ENCODE assay signal across 8 mouse cellular contexts in genomic region chr8:74994540-74994939, GRCm38 (mm10). TPM values are rescaled to one million over a fixed set of nuclear protein-coding genes. Genes with fewer than 3 reads are reported as not detected.
DNase-seq lines count a peak whose midpoint lies in the region; ATAC-seq and TF ChIP-seq lines count a peak whose summit lies in the region.

No protein-coding gene starts in this region.

- H3K4me2 ChIP-seq in lung, postnatal 0 days (replicated peaks; ENCODE audit: low read depth, low read length), result peak overlapping the region; percentile 80
- peak overlapping the region; percentile 63 for H3K4me2 ChIP-seq in hindbrain, embryonic 12.5 days (replicated peaks)
- peak overlapping the region; percentile 71 for H3K4me2 ChIP-seq in liver, embryonic 16.5 days (ENCODE audit: low read depth, low read length)
- H3K4me2 ChIP-seq in stomach, embryonic 16.5 days (ENCODE audit: low read depth, low read length), result peak overlapping the region; percentile 47

- under 1% methylated on average over 7 of the region's 7 CpGs for WGBS in lung, postnatal 0 days
- WGBS in lung, adult 2 months, result 5% methylated on average over 7 of the region's 7 CpGs
- WGBS in hindbrain, embryonic 12.5 days, result 8% methylated on average over 7 of the region's 7 CpGs
- WGBS in liver, embryonic 16.5 days (ENCODE audit: insufficient replicate concordance), result 3% methylated on average over 7 of the region's 7 CpGs
- 1% methylated on average over 7 of the region's 7 CpGs for WGBS in stomach, embryonic 16.5 days

- no peak for TF ChIP-seq CTCF in lung, postnatal 0 days (IDR thresholded peaks at IDR 0.05)
- TF ChIP-seq CTCF in lung, adult 2 months (IDR thresholded peaks at IDR 0.05; ENCODE audit: insufficient read depth, low read length), result no peak
- no peak for TF ChIP-seq CTCF in cortical plate, adult 2 months (IDR thresholded peaks at IDR 0.05; ENCODE audit: extremely low read depth, insufficient read depth, low read length)

- TF ChIP-seq POLR2A in lung, adult 2 months (IDR thresholded peaks at IDR 0.05; ENCODE audit: borderline replicate concordance, extremely low read depth, low read depth, low read length), result no peak
- no peak for TF ChIP-seq POLR2A in cortical plate, adult 2 months (IDR thresholded peaks at IDR 0.05; ENCODE audit: extremely low read depth, insufficient read depth, low read length)

- H3K4me3 ChIP-seq in lung, postnatal 0 days (ENCODE audit: low read depth, low read length), result peak overlapping the region; percentile 89
- H3K4me3 ChIP-seq in lung, adult 2 months (replicated peaks; ENCODE audit: extremely low read depth, low read depth, low read length), result no peak overlapping the region
- H3K4me3 ChIP-seq in cortical plate, adult 2 months (ENCODE audit: insufficient read depth, low read length), result peak overlapping the region; percentile 52; the same call in 1 of the 2 replicates
- peak overlapping the region; percentile 77 for H3K4me3 ChIP-seq in hindbrain, embryonic 12.5 days
- H3K4me3 ChIP-seq in liver, embryonic 16.5 days (ENCODE audit: low read depth, low read length), result peak overlapping the region; percentile 86
- peak overlapping the region; percentile 89 for H3K4me3 ChIP-seq in stomach, embryonic 16.5 days (replicated peaks; ENCODE audit: low read length)

- H3K36me3 ChIP-seq in lung, postnatal 0 days (ENCODE audit: insufficient read depth, low read length), result no peaks in the 10 kb centered on the region
- H3K36me3 ChIP-seq in hindbrain, embryonic 12.5 days, result peaks cover 10% of the 10 kb centered on the region
- peaks cover under 1% of the 10 kb centered on the region; the same call in 1 of the 2 replicates for H3K36me3 ChIP-seq in liver, embryonic 16.5 days (ENCODE audit: control insufficient read depth, insufficient read depth)
- 0 out of 2 replicates have a peak, but pooled peaks cover 8% of the 10 kb centered on the region for H3K36me3 ChIP-seq in stomach, embryonic 16.5 days (ENCODE audit: control insufficient read depth, insufficient read depth, low read length)

- no peak overlapping the region for H3K9ac ChIP-seq in lung, postnatal 0 days (replicated peaks; ENCODE audit: low read depth)
- peak overlapping the region; percentile 99 for H3K9ac ChIP-seq in hindbrain, embryonic 12.5 days
- peak overlapping the region; percentile 98 for H3K9ac ChIP-seq in liver, embryonic 16.5 days (ENCODE audit: low read depth, low read length)
- H3K9ac ChIP-seq in stomach, embryonic 16.5 days (ENCODE audit: low read length), result peak overlapping the region; percentile 100

- no peaks in the 10 kb centered on the region for H3K27me3 ChIP-seq in lung, postnatal 0 days (replicated peaks; ENCODE audit: insufficient read depth, low read length)
- no peaks in the 10 kb centered on the region for H3K27me3 ChIP-seq in hindbrain, embryonic 12.5 days
- H3K27me3 ChIP-seq in liver, embryonic 16.5 days (ENCODE audit: control insufficient read depth, insufficient read depth, low read depth, low read length), result no peaks in the 10 kb centered on the region
- no peaks in the 10 kb centered on the region for H3K27me3 ChIP-seq in stomach, embryonic 16.5 days (ENCODE audit: control insufficient read depth, insufficient read depth, low read length)

- 0 out of 2 replicates have a peak, but pooled peaks cover 5% of the 10 kb centered on the region for H3K4me1 ChIP-seq in lung, postnatal 0 days (ENCODE audit: insufficient read depth, low read depth, low read length)
- peaks cover 4% of the 10 kb centered on the region for H3K4me1 ChIP-seq in lung, adult 2 months (ENCODE audit: control insufficient read depth, insufficient read depth, low read length)
- peaks cover 4% of the 10 kb centered on the region; the same call in 1 of the 2 replicates for H3K4me1 ChIP-seq in cortical plate, adult 2 months (ENCODE audit: control insufficient read depth, insufficient read depth, low read length)
- H3K4me1 ChIP-seq in hindbrain, embryonic 12.5 days, result peaks cover 6% of the 10 kb centered on the region
- peaks cover 8% of the 10 kb centered on the region for H3K4me1 ChIP-seq in liver, embryonic 16.5 days (ENCODE audit: control insufficient read depth, low read depth, low read length)
- H3K4me1 ChIP-seq in stomach, embryonic 16.5 days (ENCODE audit: control insufficient read depth, insufficient read depth, low read length), result 0 out of 2 replicates have a peak, but pooled peaks cover 4% of the 10 kb centered on the region

- TF ChIP-seq EP300 in lung, postnatal 0 days (IDR thresholded peaks at IDR 0.05), result no peak

- ATAC-seq in lung, postnatal 0 days, result no peak
- ATAC-seq in hindbrain, embryonic 12.5 days (ENCODE audit: low FRiP score), result 0 out of 2 replicates have a peak, but pooled peaks have one; percentile 14
- ATAC-seq in liver, embryonic 16.5 days (ENCODE audit: low read depth), result no peak
- no peak for ATAC-seq in stomach, embryonic 16.5 days (ENCODE audit: insufficient read depth, low FRiP score)

- H3K9me3 ChIP-seq in lung, postnatal 0 days (ENCODE audit: low read length), result no peaks in the 10 kb centered on the region
- H3K9me3 ChIP-seq in hindbrain, embryonic 12.5 days (replicated peaks), result no peaks in the 10 kb centered on the region
- no peaks in the 10 kb centered on the region for H3K9me3 ChIP-seq in liver, embryonic 16.5 days (replicated peaks; ENCODE audit: control insufficient read depth, low read length)
- no peaks in the 10 kb centered on the region for H3K9me3 ChIP-seq in stomach, embryonic 16.5 days (replicated peaks; ENCODE audit: control insufficient read depth, low read length)

- H3K27ac ChIP-seq in lung, postnatal 0 days (ENCODE audit: low read length), result no peak overlapping the region
- no peak overlapping the region for H3K27ac ChIP-seq in cortical plate, adult 2 months (ENCODE audit: insufficient read depth, low read length)
- peak overlapping the region; percentile 95 for H3K27ac ChIP-seq in hindbrain, embryonic 12.5 days
- no peak overlapping the region for H3K27ac ChIP-seq in liver, embryonic 16.5 days (ENCODE audit: low read length)
- peak overlapping the region; percentile 97; the same call in 1 of the 2 replicates for H3K27ac ChIP-seq in stomach, embryonic 16.5 days (ENCODE audit: low read length)

- DNase-seq in lung, postnatal 0 days (ENCODE audit: low spot score), result peak; percentile 33
- DNase-seq in lung, adult 2 months, result no peak
- DNase-seq in MN1 (ENCODE audit: low spot score), result no peak
- no peak for DNase-seq in right cerebral cortex, adult 18-20 months

RNA-seq across cellular contexts. Expression of gene Hmgxb4, which starts 1.4 kb away (rescaled TPM):
- polyA plus RNA-seq in lung, postnatal 0 days (2015; fragmentation: Nextera tagmentation; extraction: Ambion mirVana), result 17.9 and 21.2 TPM in 2 replicates
- polyA plus RNA-seq in lung, adult 2 months (2012; rRNA removed), result 11.6 and 23.0 TPM in 2 replicates
- polyA plus RNA-seq in cortical plate, adult 2 months (2012; rRNA removed), result 28.5 and 30.9 TPM in 2 replicates
- polyA plus RNA-seq in hindbrain, embryonic 12.5 days (2016; fragmentation: Nextera tagmentation; extraction: Ambion mirVana), result 38.1 and 41.3 TPM in 2 replicates
- polyA plus RNA-seq in liver, embryonic 16.5 days (2015; fragmentation: Nextera tagmentation; extraction: Ambion mirVana), result 7.9 and 8.7 TPM in 2 replicates
- polyA plus RNA-seq in stomach, embryonic 16.5 days (2015; fragmentation: Nextera tagmentation; extraction: Ambion mirVana), result 22.2 and 28.4 TPM in 2 replicates

RNA-seq across cellular contexts. Expression of gene Tom1, which starts 39.0 kb away (rescaled TPM):
- polyA plus RNA-seq in lung, postnatal 0 days (2015; fragmentation: Nextera tagmentation; extraction: Ambion mirVana), result 29.7 and 34.3 TPM in 2 replicates
- 33.3 and 66.5 TPM in 2 replicates for polyA plus RNA-seq in lung, adult 2 months (2012; rRNA removed)
- 42.5 and 48.2 TPM in 2 replicates for polyA plus RNA-seq in cortical plate, adult 2 months (2012; rRNA removed)
- polyA plus RNA-seq in hindbrain, embryonic 12.5 days (2016; fragmentation: Nextera tagmentation; extraction: Ambion mirVana), result 28.1 and 28.8 TPM in 2 replicates
- 14.0 and 14.4 TPM in 2 replicates for polyA plus RNA-seq in liver, embryonic 16.5 days (2015; fragmentation: Nextera tagmentation; extraction: Ambion mirVana)
- 33.2 and 34.4 TPM in 2 replicates for polyA plus RNA-seq in stomach, embryonic 16.5 days (2015; fragmentation: Nextera tagmentation; extraction: Ambion mirVana)

Comparison
In these comparisons a context has a peak if more than half of its experiments do, and no peak if none do; other contexts are left out.
1. H3K27ac ChIP-seq: peak in hindbrain, embryonic 12.5 days (single experiment) and stomach, embryonic 16.5 days (single experiment); none in lung, postnatal 0 days (single experiment), cortical plate, adult 2 months (single experiment) and liver, embryonic 16.5 days (single experiment).
2. Peak in every context shown above with its lines, with median percentiles within 50 percentile points of each other: H3K4me2 ChIP-seq.